Mouse (Mus musculus): ENCODE data around the gene Lelp1.

Lelp1 gene

GRCm38 (mm10) chr3:92142644-92143043 is at the start of gene Lelp1:
Gene Lelp1, minus strand, starts transcription at chr3:92142744.
- DNase-seq: no peak

- DNase-seq: no peak
Measured at GRCm38 (mm10) chr3:92176880-92177279, 34.3 kb upstream of the Lelp1 start.

GRCm38 (mm10) chr3:92169847-92170246 is 27.3 kb upstream of the Lelp1 start:
- no peak for DNase-seq

DNA sequence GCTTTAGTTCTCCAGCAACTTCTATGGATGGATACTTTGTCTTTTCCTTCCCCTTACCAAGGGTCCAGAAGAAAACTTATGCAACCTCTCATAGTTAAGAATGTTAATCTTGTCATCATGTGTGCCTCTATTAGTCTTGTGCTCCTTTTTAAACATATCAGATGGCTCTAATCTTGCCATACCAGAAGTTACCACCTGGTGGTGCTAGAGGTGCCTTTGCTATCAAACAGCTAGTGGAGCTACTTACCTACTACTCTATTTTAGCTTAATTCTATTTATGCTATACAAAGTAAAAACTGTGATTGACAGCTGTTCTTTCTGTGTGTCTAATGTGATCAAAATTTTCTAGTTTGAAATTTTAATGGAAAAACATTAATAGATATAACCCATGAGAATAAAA is 10.8 kb upstream of the Lelp1 start:
- DNase-seq: no peak

- DNase-seq: no peak
Measured at GRCm38 (mm10) chr3:92150631-92151277, 8.2 kb upstream of the Lelp1 start.

GRCm38 (mm10) chr3:92147913-92148312 is 5.4 kb upstream of the Lelp1 start:
- DNase-seq: no peak

GRCm38 (mm10) chr3:92147420-92147819 is 4.9 kb upstream of the Lelp1 start:
- DNase-seq: no peak

DNA sequence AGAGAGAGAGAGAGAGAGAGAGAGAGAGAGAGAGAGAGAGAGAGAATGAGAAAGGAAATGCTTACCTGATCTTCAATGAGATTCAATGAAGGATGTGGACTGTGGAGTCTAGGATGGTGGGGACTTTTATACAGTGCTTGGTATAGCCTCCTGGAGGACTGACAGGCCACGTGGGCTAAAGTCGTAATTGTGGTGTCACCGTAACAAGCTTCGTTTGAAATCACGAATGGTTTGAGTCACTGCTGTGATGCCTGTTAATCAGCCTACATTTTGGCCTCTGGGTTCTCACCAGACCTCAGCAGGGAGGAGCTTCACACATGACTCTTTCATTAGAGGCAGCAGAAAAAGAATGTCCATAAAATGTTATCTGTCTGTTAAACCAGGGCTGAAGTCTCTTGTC is 18.7 kb downstream of the Lelp1 start, which contains the start of gene Prr9:
Gene Prr9 (minus strand): TSS at position 101 of the 400 bp plus-strand sequence.
- DNase-seq: no peak

DNA sequence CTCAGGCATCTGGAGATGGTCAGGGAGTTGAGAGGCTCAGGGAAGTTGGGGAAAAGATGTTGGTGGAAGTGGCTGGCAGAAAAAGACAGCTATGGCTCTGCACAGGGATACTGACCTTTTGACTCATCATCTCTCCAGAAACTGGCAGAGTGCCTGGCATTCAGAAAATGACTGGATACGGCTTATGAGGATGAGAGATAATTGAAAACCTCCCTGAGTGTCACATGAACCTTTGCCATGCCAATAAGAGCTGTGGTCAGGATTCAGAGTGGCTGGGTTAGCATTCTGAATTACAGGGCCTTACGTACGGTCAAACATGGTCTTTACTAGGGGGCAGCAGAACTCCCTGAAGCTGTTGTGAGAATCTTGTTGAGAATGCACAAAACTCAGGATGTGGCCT is 21.6 kb downstream of the Lelp1 start:
- DNase-seq: no peak

DNA sequence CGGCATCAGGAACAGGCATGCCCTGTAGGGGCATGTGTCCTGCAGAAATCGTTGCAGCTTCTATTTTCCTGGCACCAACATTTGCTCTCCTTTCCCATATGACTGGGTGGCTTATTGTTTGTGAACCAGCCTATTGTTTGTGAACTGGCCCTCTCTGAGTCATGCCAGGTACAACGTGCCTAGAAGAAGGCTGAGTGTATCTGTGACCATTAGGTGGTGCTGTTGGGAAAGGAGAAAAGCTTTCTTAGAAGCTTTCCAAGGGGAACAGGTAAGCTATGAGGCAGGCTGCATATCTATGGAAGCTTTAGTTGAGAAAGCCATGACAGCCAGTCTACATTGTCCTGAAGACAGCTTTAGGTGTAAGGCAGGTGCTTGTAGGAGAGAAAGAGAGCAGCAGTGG is 24.6 kb downstream of the Lelp1 start:
- DNase-seq: no peak

DNA sequence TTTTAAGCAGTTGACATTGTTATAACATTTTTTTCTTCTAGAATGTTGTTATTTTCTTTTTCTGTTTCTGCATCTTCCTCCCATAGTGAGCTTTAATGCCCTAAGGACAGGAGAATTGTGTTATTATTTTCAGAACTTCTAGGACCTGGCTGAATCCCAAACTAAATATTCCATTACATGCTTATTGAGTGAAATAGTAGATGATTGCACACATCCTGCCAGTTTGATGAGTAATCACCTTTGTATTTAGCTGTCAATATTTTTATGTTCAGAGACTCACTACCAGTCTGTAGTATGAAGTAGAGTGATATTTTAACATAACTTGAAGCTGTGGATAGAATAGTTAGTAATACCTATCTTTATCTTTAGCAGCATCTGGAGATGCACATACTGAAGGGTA is 31.0 kb downstream of the Lelp1 start:
- no peak for DNase-seq

GRCm38 (mm10) chr3:92110790-92111189 is 31.8 kb downstream of the Lelp1 start:
- no peak for DNase-seq

- DNase-seq: no peak
Measured at GRCm38 (mm10) chr3:92106582-92106981, 36.0 kb downstream of the Lelp1 start.

Data from cerebellum, adult 9-11 months (tissue).